Mouse (Mus musculus): Measurements from ENCODE around the gene Hpn.

The Hpn gene

GRCm38 (mm10) chr7:31054661-31055320 lies 60.3 kb downstream of the Hpn start:
- DNase-seq (ENCODE audit: low spot score): no peak

- no peak for DNase-seq (ENCODE audit: low spot score)
These were observed 61.1 kb downstream of the Hpn start for GRCm38 (mm10) chr7:31053882-31054447.

GRCm38 (mm10) chr7:31052636-31053434 lies 62.3 kb downstream of the Hpn start:
- DNase-seq (ENCODE audit: low spot score): peak; percentile 58

- DNase-seq (ENCODE audit: low spot score): no peak
These were observed 62.8 kb downstream of the Hpn start for GRCm38 (mm10) chr7:31052251-31052635.

GRCm38 (mm10) chr7:31051321-31052021 lies 63.6 kb downstream of the Hpn start, which contains the start of gene Fxyd7:
Gene Fxyd7, minus strand, starts transcription at chr7:31051467.
- no peak for DNase-seq (ENCODE audit: low spot score)

- DNase-seq (ENCODE audit: low spot score): no peak
These were observed 64.2 kb downstream of the Hpn start for GRCm38 (mm10) chr7:31050921-31051320.

- DNase-seq (ENCODE audit: low spot score): no peak
These were observed 64.6 kb downstream of the Hpn start for GRCm38 (mm10) chr7:31050487-31050886.

- DNase-seq (ENCODE audit: low spot score): no peak
These were observed 65.2 kb downstream of the Hpn start for GRCm38 (mm10) chr7:31049846-31050281.

GRCm38 (mm10) chr7:31049135-31049845 lies 65.8 kb downstream of the Hpn start:
- DNase-seq (ENCODE audit: low spot score): no peak
